Mouse (Mus musculus): ENCODE measurements around the gene Ehd1.

DNA sequence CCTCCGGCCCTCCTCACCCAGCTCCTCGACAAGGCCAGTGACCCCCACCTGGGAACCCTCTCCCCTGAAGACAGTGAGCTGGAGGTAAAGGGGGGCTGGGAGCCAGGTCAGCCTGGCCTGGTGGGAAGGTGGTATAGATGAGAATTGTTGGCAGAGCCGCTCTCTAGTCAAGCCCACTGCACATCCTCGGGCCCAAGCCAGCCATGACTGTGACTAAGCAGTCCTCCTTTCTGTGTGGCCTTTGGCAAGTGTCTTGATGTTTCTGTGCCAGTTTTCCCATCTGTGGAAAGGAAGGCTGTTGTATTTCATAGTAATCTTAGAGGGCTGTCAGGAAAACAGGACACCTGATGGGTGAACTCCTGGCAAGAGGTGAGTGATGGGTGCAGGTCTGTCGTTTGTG, 67.5 kb downstream of the Ehd1 start:
- no peak for TF ChIP-seq CTCF (IDR thresholded peaks at IDR 0.05; ENCODE audit: insufficient read depth, low read depth, low read length)
- no peak for TF ChIP-seq POLR2A (IDR thresholded peaks at IDR 0.05; ENCODE audit: insufficient read depth, low read depth, low read length)
